Mouse (Mus musculus): Measurements from ENCODE around the gene Thrap3. TPM values are rescaled to one million over a fixed set of nuclear protein-coding genes. Genes with fewer than 3 reads are reported as not detected.
A peak's percentile ranks its signal among the peaks of the same experiment; 100 is the strongest.
"Not testable (repeated sequence)": the region's sequence is repeated elsewhere in the genome, so short reads cannot be mapped to it uniquely, and the experiment has no call there.

Gene Thrap3
- polyA plus RNA-seq, 1 experiment from 2014 or later = 258 TPM

DNA sequence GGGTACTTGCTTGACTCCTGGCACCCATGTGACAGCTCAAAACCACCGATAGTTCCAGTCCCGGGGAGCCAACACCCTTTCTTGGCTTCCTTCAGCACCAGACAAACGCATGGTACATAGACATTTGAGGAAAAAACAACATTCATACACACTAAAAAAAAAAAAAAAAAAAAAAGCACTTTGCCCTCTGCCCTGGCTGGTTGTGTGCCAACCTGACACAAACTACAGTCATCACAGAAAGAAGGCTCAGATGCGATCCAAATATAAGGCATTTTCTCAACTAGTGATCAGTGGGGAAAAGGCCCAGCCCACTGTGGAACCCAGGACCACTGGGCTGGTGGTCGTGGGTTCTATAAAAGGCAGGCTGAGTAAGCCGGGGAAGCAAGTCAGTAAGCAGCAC lies 33.7 kb downstream of the Thrap3 start:
- Histone ChIP-seq H3K4me1 (ENCODE audit: control insufficient read depth, insufficient read depth, low read length) (no peaks in the 10 kb centered on the region; the same call in 1 of the 2 replicates), H3K9me3 (ENCODE audit: control insufficient read depth, low read depth, low read length) (no peaks in the 10 kb centered on the region), H3K27ac (ENCODE audit: low read length) (no peak overlapping the region), H3K9ac (replicated peaks; ENCODE audit: low read depth, low read length) (no peak overlapping the region), H3K36me3 (ENCODE audit: control insufficient read depth, insufficient read depth, low read length) (peaks cover 69% of the 10 kb centered on the region), H3K4me3 (ENCODE audit: low read depth, low read length) (no peak overlapping the region), H3K4me2 (replicated peaks; ENCODE audit: low read depth, low read length) (no peak overlapping the region), H3K27me3 (ENCODE audit: control insufficient read depth, insufficient read depth, low read length) (no peaks in the 10 kb centered on the region)
- ATAC-seq (ENCODE audit: insufficient number of reproducible peaks, insufficient read depth, low FRiP score, low read depth) = no peak
- WGBS = 87% methylated on average over 6 of the region's 6 CpGs

GRCm38 (mm10) chr4:126166084-126166483 lies 36.5 kb downstream of the Thrap3 start:
- peaks cover 14% of the 10 kb centered on the region for H3K4me1 ChIP-seq (ENCODE audit: control insufficient read depth, insufficient read depth, low read length)
- H3K4me3 ChIP-seq (ENCODE audit: low read depth, low read length) = no peak overlapping the region
- no peak overlapping the region for H3K27ac ChIP-seq (ENCODE audit: low read length)
- H3K9me3 ChIP-seq (ENCODE audit: control insufficient read depth, low read depth, low read length) = no peaks in the 10 kb centered on the region
- H3K9ac ChIP-seq (replicated peaks; ENCODE audit: low read depth, low read length) = no peak overlapping the region
- H3K27me3 ChIP-seq (ENCODE audit: control insufficient read depth, insufficient read depth, low read length) = no peaks in the 10 kb centered on the region
- WGBS = 83% methylated on average over 3 of the region's 3 CpGs
- peaks cover 42% of the 10 kb centered on the region for H3K36me3 ChIP-seq (ENCODE audit: control insufficient read depth, insufficient read depth, low read length)
- ATAC-seq (ENCODE audit: insufficient number of reproducible peaks, insufficient read depth, low FRiP score, low read depth) = no peak
- H3K4me2 ChIP-seq (replicated peaks; ENCODE audit: low read depth, low read length) = no peak overlapping the region

GRCm38 (mm10) chr4:126165092-126165491 lies 37.5 kb downstream of the Thrap3 start:
- Histone ChIP-seq H3K36me3 (ENCODE audit: control insufficient read depth, insufficient read depth, low read length) (peaks cover 34% of the 10 kb centered on the region), H3K4me1 (ENCODE audit: control insufficient read depth, insufficient read depth, low read length) (peaks cover 14% of the 10 kb centered on the region)
- H3K4me2 ChIP-seq (replicated peaks; ENCODE audit: low read depth, low read length); H3K9ac ChIP-seq (replicated peaks; ENCODE audit: low read depth, low read length); H3K4me3 ChIP-seq (ENCODE audit: low read depth, low read length); H3K27ac ChIP-seq (ENCODE audit: low read length); ATAC-seq (ENCODE audit: insufficient number of reproducible peaks, insufficient read depth, low FRiP score, low read depth); H3K27me3 ChIP-seq (ENCODE audit: control insufficient read depth, insufficient read depth, low read length); H3K9me3 ChIP-seq (ENCODE audit: control insufficient read depth, low read depth, low read length): not testable (repeated sequence)
- 72% methylated on average over 8 of the region's 10 CpGs for WGBS

- H3K9ac ChIP-seq (replicated peaks; ENCODE audit: low read depth, low read length) = no peak overlapping the region
- H3K27ac ChIP-seq (ENCODE audit: low read length) = peak overlapping the region; percentile 91; the same call in 1 of the 2 replicates
- ATAC-seq (ENCODE audit: insufficient number of reproducible peaks, insufficient read depth, low FRiP score, low read depth) = no peak
- H3K4me1 ChIP-seq (ENCODE audit: control insufficient read depth, insufficient read depth, low read length) = peaks cover 14% of the 10 kb centered on the region
- peaks cover 21% of the 10 kb centered on the region for H3K36me3 ChIP-seq (ENCODE audit: control insufficient read depth, insufficient read depth, low read length)
- H3K27me3 ChIP-seq (ENCODE audit: control insufficient read depth, insufficient read depth, low read length) = no peaks in the 10 kb centered on the region
- WGBS = 51% methylated on average over 4 of the region's 4 CpGs
- H3K4me2 ChIP-seq (replicated peaks; ENCODE audit: low read depth, low read length) = peak overlapping the region; percentile 96; the same call in 1 of the 2 replicates
- peak overlapping the region; percentile 56; the same call in 1 of the 2 replicates for H3K4me3 ChIP-seq (ENCODE audit: low read depth, low read length)
- no peaks in the 10 kb centered on the region for H3K9me3 ChIP-seq (ENCODE audit: control insufficient read depth, low read depth, low read length)
Observed at GRCm38 (mm10) chr4:126163685-126164084, 38.9 kb downstream of the Thrap3 start.

DNA sequence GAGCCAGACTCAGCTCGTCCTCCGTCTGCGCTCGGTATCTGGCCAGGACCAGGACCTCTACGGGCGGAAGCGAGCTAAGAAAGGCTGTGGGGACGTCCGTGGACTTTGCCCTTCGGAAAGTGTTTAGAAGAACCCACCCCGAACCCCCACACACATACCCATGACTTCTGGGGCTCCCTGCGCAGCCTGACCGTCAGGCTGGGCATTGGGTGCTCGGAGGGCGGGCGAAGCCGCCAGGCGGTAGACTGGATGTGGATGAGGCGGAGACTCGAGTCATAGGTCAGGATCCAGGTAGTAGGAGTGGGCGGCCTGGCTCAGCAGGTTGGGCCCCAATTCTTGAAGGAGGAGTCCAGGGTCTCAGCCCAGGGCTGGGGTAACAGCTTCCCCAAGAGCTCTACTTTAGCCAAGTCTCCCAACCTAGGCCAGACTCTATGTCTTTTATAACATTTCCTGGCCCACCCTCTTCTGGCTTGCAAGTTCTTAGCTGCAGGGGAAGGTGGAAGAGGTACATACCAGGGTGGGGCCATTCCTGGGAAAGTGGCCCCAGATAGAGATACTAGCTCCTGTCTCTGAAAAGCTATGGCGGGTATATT lies 39.4 kb downstream of the Thrap3 start, which contains the start of gene Sh3d21:
Gene Sh3d21, minus strand, starts transcription at position 425 of the 593 bp plus-strand sequence.
- 6% methylated on average over 22 of the region's 22 CpGs for WGBS
- Histone ChIP-seq H3K36me3 (ENCODE audit: control insufficient read depth, insufficient read depth, low read length) (peaks cover 21% of the 10 kb centered on the region), H3K4me2 (replicated peaks; ENCODE audit: low read depth, low read length) (peak within 1 kb of the TSS; percentile 96), H3K4me1 (ENCODE audit: control insufficient read depth, insufficient read depth, low read length) (peaks cover 14% of the 10 kb centered on the region), H3K27me3 (ENCODE audit: control insufficient read depth, insufficient read depth, low read length) (no peaks in the 10 kb centered on the region), H3K9ac (replicated peaks; ENCODE audit: low read depth, low read length) (peak within 1 kb of the TSS; percentile 86), H3K4me3 (ENCODE audit: low read depth, low read length) (peak within 1 kb of the TSS; percentile 56), H3K27ac (ENCODE audit: low read length) (peak within 1 kb of the TSS; percentile 91), H3K9me3 (ENCODE audit: control insufficient read depth, low read depth, low read length) (no peaks in the 10 kb centered on the region)
- peak; percentile 23 for ATAC-seq (ENCODE audit: insufficient number of reproducible peaks, insufficient read depth, low FRiP score, low read depth)

- H3K36me3 ChIP-seq (ENCODE audit: control insufficient read depth, insufficient read depth, low read length) = peaks cover 17% of the 10 kb centered on the region; the same call in 1 of the 2 replicates
- under 1% methylated on average over 43 of the region's 44 CpGs for WGBS
- H3K9me3 ChIP-seq (ENCODE audit: control insufficient read depth, low read depth, low read length) = no peaks in the 10 kb centered on the region
- ATAC-seq (ENCODE audit: insufficient number of reproducible peaks, insufficient read depth, low FRiP score, low read depth) = peak; percentile 92
- H3K4me2 ChIP-seq (replicated peaks; ENCODE audit: low read depth, low read length) = peak overlapping the region; percentile 96
- peak overlapping the region; percentile 56 for H3K4me3 ChIP-seq (ENCODE audit: low read depth, low read length)
- peak overlapping the region; percentile 86 for H3K9ac ChIP-seq (replicated peaks; ENCODE audit: low read depth, low read length)
- H3K27me3 ChIP-seq (ENCODE audit: control insufficient read depth, insufficient read depth, low read length) = no peaks in the 10 kb centered on the region
- peaks cover 14% of the 10 kb centered on the region for H3K4me1 ChIP-seq (ENCODE audit: control insufficient read depth, insufficient read depth, low read length)
- H3K27ac ChIP-seq (ENCODE audit: low read length) = peak overlapping the region; percentile 91
Observed at GRCm38 (mm10) chr4:126162544-126163066, 40.0 kb downstream of the Thrap3 start.

GRCm38 (mm10) chr4:126161986-126162385 lies 40.6 kb downstream of the Thrap3 start:
- H3K27ac ChIP-seq (ENCODE audit: low read length) = peak overlapping the region; percentile 91; the same call in 1 of the 2 replicates
- H3K9me3 ChIP-seq (ENCODE audit: control insufficient read depth, low read depth, low read length) = no peaks in the 10 kb centered on the region
- peak overlapping the region; percentile 56 for H3K4me3 ChIP-seq (ENCODE audit: low read depth, low read length)
- 0 out of 2 replicates have a peak, but pooled peaks have one; percentile 2 for ATAC-seq (ENCODE audit: insufficient number of reproducible peaks, insufficient read depth, low FRiP score, low read depth)
- peaks cover 14% of the 10 kb centered on the region; the same call in 1 of the 2 replicates for H3K36me3 ChIP-seq (ENCODE audit: control insufficient read depth, insufficient read depth, low read length)
- H3K9ac ChIP-seq (replicated peaks; ENCODE audit: low read depth, low read length) = peak overlapping the region; percentile 86
- no peaks in the 10 kb centered on the region for H3K27me3 ChIP-seq (ENCODE audit: control insufficient read depth, insufficient read depth, low read length)
- H3K4me2 ChIP-seq (replicated peaks; ENCODE audit: low read depth, low read length) = peak overlapping the region; percentile 96
- peaks cover 14% of the 10 kb centered on the region for H3K4me1 ChIP-seq (ENCODE audit: control insufficient read depth, insufficient read depth, low read length)
- WGBS = 66% methylated on average over 9 of the region's 9 CpGs

- no peak overlapping the region for H3K9ac ChIP-seq (replicated peaks; ENCODE audit: low read depth, low read length)
- peaks cover 9% of the 10 kb centered on the region; the same call in 1 of the 2 replicates for H3K36me3 ChIP-seq (ENCODE audit: control insufficient read depth, insufficient read depth, low read length)
- no peak for ATAC-seq (ENCODE audit: insufficient number of reproducible peaks, insufficient read depth, low FRiP score, low read depth)
- no peak overlapping the region for H3K4me3 ChIP-seq (ENCODE audit: low read depth, low read length)
- WGBS = 90% methylated on average over 6 of the region's 6 CpGs
- H3K9me3 ChIP-seq (ENCODE audit: control insufficient read depth, low read depth, low read length) = no peaks in the 10 kb centered on the region
- peaks cover 14% of the 10 kb centered on the region for H3K4me1 ChIP-seq (ENCODE audit: control insufficient read depth, insufficient read depth, low read length)
- H3K27ac ChIP-seq (ENCODE audit: low read length) = no peak overlapping the region
- H3K4me2 ChIP-seq (replicated peaks; ENCODE audit: low read depth, low read length) = no peak overlapping the region
- no peaks in the 10 kb centered on the region for H3K27me3 ChIP-seq (ENCODE audit: control insufficient read depth, insufficient read depth, low read length)
Observed at GRCm38 (mm10) chr4:126161456-126161855, 41.1 kb downstream of the Thrap3 start.
